Mouse (Mus musculus): ENCODE measurements around the gene Lrp1. TPM values are rescaled to one million over a fixed set of nuclear protein-coding genes. Genes with fewer than 3 reads are reported as not detected.

The Lrp1 gene
- polyA plus RNA-seq, 1 experiment from 2014 or later: 42.6 TPM

DNA sequence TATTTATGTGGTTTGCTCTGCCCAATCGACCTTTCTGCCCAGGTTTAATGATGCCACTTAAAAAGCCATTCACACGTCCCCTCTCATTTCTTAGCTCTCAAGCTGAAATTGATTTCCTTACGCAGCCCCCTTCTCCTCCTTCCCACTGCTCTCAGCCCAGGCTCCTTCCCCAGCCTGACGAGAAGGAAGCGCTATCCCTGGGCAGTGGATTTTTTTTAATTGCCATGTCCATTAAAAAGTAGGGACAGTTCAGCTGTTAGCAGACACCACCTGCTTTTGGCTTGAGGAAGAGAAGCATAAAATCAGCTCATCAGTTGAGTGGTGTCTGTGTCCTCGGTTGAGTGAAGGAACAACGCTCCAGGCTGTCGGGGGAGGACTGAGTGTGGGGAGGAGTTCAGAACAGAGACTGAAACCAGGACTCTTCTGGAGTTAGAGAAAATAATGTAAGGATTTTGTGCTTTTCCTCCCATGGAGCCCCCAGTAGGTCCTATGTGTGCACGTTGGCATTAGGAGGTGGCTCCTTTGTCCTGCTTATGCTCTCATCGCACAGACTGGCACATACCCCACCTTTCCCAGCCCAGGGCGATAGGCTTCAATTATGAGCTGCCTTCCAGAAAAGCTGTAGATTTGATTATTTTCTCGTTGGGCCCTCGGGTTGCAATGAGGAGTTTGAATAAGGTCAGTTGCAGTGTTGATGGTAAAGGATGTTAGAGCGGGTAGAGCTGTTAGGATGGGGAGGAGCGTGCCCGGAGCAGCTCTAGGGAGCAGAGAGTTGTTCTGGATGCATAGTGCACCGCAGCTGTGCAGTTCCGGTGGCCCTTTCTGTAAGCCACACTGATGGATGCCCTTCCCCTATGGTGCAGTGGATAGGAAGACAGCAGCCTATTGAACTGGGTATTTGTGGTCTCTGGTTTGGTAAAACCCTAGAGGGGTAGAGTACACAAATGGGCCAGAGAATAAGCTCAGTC, 130.5 kb downstream of the Lrp1 start:
- no peak for DNase-seq (ENCODE audit: low spot score)
- H3K36me3 ChIP-seq (ENCODE audit: insufficient read depth, low read length): peaks cover 51% of the 10 kb centered on the region
- no peaks in the 10 kb centered on the region for H3K27me3 ChIP-seq (ENCODE audit: insufficient read depth, low read length)
- H3K4me3 ChIP-seq (replicated peaks; ENCODE audit: low read depth, low read length): no peak overlapping the region
- no peak overlapping the region for H3K9ac ChIP-seq (ENCODE audit: low read depth, low read length)
- H3K4me1 ChIP-seq (replicated peaks; ENCODE audit: insufficient read depth, low read length): no peaks in the 10 kb centered on the region
- ATAC-seq (replicated peaks; ENCODE audit: low FRiP score, low read depth): no peak
- no peak overlapping the region for H3K4me2 ChIP-seq (ENCODE audit: low read length)
- TF ChIP-seq CTCF (IDR thresholded peaks at IDR 0.05; ENCODE audit: low read depth): no peak
- H3K9me3 ChIP-seq (replicated peaks; ENCODE audit: low read length): no peaks in the 10 kb centered on the region
- no peak overlapping the region for H3K27ac ChIP-seq
- 60% methylated on average over 18 of the region's 18 CpGs for WGBS

DNA sequence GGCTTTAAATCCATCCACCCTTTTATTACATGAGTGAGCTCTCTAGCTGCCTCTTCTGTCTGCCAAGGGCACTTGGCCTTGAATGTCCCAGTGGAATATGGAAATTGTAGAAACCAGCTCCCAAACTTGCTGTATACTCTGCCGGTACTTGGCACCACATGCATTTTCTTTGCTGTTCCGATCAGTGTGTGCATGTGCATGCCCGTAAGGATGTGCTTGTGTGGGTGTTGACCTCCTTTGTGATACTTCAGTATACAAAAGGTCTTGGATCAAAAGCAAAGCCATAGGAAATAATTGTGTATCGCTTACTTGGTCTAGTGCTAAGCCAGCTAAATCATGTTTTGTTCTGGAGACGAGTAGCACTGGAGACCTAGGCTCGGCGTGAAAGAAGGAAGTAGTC, 132.1 kb downstream of the Lrp1 start:
- Histone ChIP-seq H3K27ac (no peak overlapping the region), H3K27me3 (ENCODE audit: insufficient read depth, low read length) (no peaks in the 10 kb centered on the region), H3K9ac (ENCODE audit: low read depth, low read length) (no peak overlapping the region), H3K4me3 (replicated peaks; ENCODE audit: low read depth, low read length) (no peak overlapping the region), H3K36me3 (ENCODE audit: insufficient read depth, low read length) (peaks cover 53% of the 10 kb centered on the region), H3K4me1 (replicated peaks; ENCODE audit: insufficient read depth, low read length) (0 out of 2 replicates have a peak, but pooled peaks cover 3% of the 10 kb centered on the region), H3K9me3 (replicated peaks; ENCODE audit: low read length) (no peaks in the 10 kb centered on the region), H3K4me2 (ENCODE audit: low read length) (no peak overlapping the region)
- DNase-seq (ENCODE audit: low spot score) (no peak), ATAC-seq (replicated peaks; ENCODE audit: low FRiP score, low read depth) (no peak)
- TF ChIP-seq CTCF (IDR thresholded peaks at IDR 0.05; ENCODE audit: low read depth): no peak
- WGBS: 82% methylated on average over 7 of the region's 7 CpGs

Other genes starting within 250 kb of the Lrp1 start
- gene R3hdm2, start 240.8 kb downstream of the Lrp1 start, polyA plus RNA-seq (2015; fragmentation: Nextera tagmentation; extraction: Ambion mirVana): 33.1 and 34.4 TPM in 2 replicates
- gene Stac3, start 119.5 kb downstream of the Lrp1 start, polyA plus RNA-seq (2015; fragmentation: Nextera tagmentation; extraction: Ambion mirVana): 0.16 and 0.31 TPM in 2 replicates
- gene Ndufa4l2, start 106.2 kb downstream of the Lrp1 start, polyA plus RNA-seq (2015; fragmentation: Nextera tagmentation; extraction: Ambion mirVana): 57.8 and 63.2 TPM in 2 replicates
- 71.1 and 76.0 TPM in 2 replicates for gene Shmt2, start 98.7 kb downstream of the Lrp1 start, polyA plus RNA-seq (2015; fragmentation: Nextera tagmentation; extraction: Ambion mirVana)
- 0.93 and 1.1 TPM in 2 replicates for gene Nxph4, start 86.6 kb downstream of the Lrp1 start, polyA plus RNA-seq (2015; fragmentation: Nextera tagmentation; extraction: Ambion mirVana)
- 26.2 and 27.0 TPM in 2 replicates for gene Stat6, start 21.8 kb upstream of the Lrp1 start, polyA plus RNA-seq (2015; fragmentation: Nextera tagmentation; extraction: Ambion mirVana)
- gene Nemp1, start 45.8 kb upstream of the Lrp1 start, polyA plus RNA-seq (2015; fragmentation: Nextera tagmentation; extraction: Ambion mirVana): 6.6 and 6.9 TPM in 2 replicates
- gene Nab2, start 47.4 kb upstream of the Lrp1 start, polyA plus RNA-seq (2015; fragmentation: Nextera tagmentation; extraction: Ambion mirVana): 21.5 and 24.3 TPM in 2 replicates
- 0.07 and 0.18 TPM in 2 replicates for gene Myo1a, start 84.0 kb upstream of the Lrp1 start, polyA plus RNA-seq (2015; fragmentation: Nextera tagmentation; extraction: Ambion mirVana)
- 2.5 and 2.6 TPM in 2 replicates for gene Tac2, start 103.3 kb upstream of the Lrp1 start, polyA plus RNA-seq (2015; fragmentation: Nextera tagmentation; extraction: Ambion mirVana)
- 2.8 and 3.0 TPM in 2 replicates for gene Zbtb39, start 118.4 kb upstream of the Lrp1 start, polyA plus RNA-seq (2015; fragmentation: Nextera tagmentation; extraction: Ambion mirVana)
- gene Gpr182, start 130.6 kb upstream of the Lrp1 start, polyA plus RNA-seq (2015; fragmentation: Nextera tagmentation; extraction: Ambion mirVana): 8.3 and 8.9 TPM in 2 replicates
- gene Rdh1, start 138.6 kb upstream of the Lrp1 start, polyA plus RNA-seq (2015; fragmentation: Nextera tagmentation; extraction: Ambion mirVana): 0.21 and 0.28 TPM in 2 replicates
- gene Rdh16f1, start 138.6 kb upstream of the Lrp1 start, polyA plus RNA-seq (2015; fragmentation: Nextera tagmentation; extraction: Ambion mirVana): 0.87 and 0.98 TPM in 2 replicates
- gene Rdh9, start 155.2 kb upstream of the Lrp1 start, polyA plus RNA-seq (2015; fragmentation: Nextera tagmentation; extraction: Ambion mirVana): not detected in 2 replicates
- gene Rdh16, start 180.0 kb upstream of the Lrp1 start, polyA plus RNA-seq (2015; fragmentation: Nextera tagmentation; extraction: Ambion mirVana): 12.7 and 13.1 TPM in 2 replicates
- gene Rdh19, start 228.8 kb upstream of the Lrp1 start, polyA plus RNA-seq (2015; fragmentation: Nextera tagmentation; extraction: Ambion mirVana): 11.4 and 12.6 TPM in 2 replicates
- 2.1 and 2.3 TPM in 2 replicates for gene Rdh16f2, start 245.3 kb upstream of the Lrp1 start, polyA plus RNA-seq (2015; fragmentation: Nextera tagmentation; extraction: Ambion mirVana)